Mouse (Mus musculus) thymus, postnatal 10 days (tissue): ENCODE data around the gene Hsf2bp.

ENCODE experiments used
- DNase-seq, 2 experiments: peaks; one replicate each; pipeline ENCODE4 v3.0.0; 2021; ENCODE audit warnings: low spot score in 2 of 2

Hsf2bp gene

GRCm38 (mm10) chr17:31937141-31937554 is 99.0 kb downstream of the Hsf2bp start:
- DNase-seq: no peak

DNA sequence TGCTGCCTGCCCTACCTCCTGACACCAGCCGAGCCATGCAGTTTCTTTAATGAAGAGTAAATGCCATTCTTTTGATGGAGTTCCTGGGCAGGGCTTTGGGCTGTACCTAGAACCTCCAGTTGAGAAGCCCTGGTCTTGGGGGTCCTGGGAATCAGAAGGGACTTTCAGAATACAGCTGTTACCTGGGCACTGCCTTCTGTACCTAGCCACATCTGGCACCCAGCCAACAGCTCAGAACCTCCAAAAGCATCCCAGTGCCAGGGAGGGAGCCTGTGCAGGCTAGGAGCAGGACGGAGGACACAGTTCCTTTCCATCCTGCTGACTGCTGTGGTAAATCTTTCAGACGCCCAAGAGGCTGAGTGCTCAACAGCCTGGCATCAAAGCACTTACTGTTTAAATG is 100.3 kb downstream of the Hsf2bp start:
- DNase-seq: no peak

DNA sequence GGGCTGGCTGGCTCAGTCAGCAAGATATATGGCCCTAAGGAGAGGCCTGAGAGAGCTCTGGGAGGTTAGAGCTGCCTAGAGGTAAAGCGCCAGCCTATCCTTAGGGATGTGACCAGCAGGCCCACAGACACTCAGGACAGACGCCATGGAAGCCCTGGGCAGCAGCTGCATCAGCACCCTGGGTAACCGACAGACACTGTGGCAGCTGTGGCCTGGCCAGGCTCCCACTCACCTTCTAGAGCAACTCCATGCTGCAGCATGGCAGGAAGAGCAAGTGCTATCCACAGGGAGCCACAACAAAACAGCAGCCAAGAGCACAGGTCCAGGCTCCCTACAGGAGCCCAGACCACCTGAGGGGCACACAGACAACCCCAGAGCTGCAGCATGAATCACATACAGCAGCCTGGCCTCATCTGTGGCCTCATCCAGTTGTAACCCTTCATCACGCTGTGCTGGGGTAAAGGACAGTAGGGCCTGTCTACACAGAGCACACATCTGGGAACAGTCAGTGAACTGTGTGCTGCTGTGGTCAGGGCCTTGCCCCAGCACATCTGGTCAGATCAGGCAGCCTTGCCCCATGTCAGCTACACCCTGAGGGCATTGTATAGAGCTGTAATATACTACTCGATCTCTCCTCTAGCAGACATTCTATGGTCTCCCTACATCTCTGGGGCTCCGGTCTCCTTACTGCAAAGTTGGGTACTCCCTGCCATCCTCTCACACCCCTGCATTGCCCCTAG is 100.9 kb downstream of the Hsf2bp start:
- no peak for DNase-seq

- no peak for DNase-seq
These were observed 102.2 kb downstream of the Hsf2bp start for GRCm38 (mm10) chr17:31933956-31934355.

DNA sequence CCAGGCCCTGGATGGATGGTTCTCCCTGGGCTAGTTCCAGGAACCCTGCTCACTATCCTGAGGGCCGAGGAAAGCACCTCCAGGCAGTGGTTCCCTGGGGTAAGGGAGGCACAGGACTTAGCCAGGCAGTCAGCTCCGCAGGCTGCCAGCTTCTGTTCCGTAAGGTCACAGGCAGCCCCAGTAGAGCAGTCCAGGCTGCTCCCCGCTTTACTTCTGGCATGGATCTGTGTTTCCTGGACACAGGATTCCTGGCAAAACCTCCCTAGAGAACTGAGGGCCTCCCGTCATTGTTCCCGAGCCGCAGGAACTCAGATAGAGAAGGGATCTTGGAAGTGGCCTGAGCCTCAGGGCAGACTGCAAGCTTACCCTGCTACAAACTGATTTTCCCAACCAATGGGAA is 104.7 kb downstream of the Hsf2bp start:
- DNase-seq: no peak

- DNase-seq: no peak
These were observed 106.1 kb downstream of the Hsf2bp start for GRCm38 (mm10) chr17:31929844-31930715.

DNA sequence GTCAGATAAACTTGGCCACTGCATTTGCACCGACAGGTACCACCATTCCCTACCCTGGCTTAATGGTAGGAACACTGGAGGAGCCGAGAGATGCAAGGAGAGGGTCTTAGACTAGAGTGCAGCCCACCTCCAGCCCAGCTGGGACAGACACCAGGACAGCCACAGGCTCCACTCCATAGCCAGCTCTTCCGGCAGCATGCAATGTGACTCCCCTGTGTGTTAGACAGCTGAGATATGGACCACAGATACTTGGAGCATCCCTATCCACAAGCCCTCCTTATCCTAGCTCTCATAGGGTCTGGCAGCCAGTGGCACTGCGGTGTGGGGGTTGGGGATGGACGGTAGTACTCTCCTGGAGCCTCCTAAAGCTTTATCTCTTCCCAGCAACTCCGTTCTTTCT is 107.1 kb downstream of the Hsf2bp start:
- DNase-seq: no peak

GRCm38 (mm10) chr17:31927895-31928626 is 108.1 kb downstream of the Hsf2bp start:
- no peak for DNase-seq

- no peak for DNase-seq
These were observed 111.9 kb downstream of the Hsf2bp start for GRCm38 (mm10) chr17:31924229-31924628.

DNA sequence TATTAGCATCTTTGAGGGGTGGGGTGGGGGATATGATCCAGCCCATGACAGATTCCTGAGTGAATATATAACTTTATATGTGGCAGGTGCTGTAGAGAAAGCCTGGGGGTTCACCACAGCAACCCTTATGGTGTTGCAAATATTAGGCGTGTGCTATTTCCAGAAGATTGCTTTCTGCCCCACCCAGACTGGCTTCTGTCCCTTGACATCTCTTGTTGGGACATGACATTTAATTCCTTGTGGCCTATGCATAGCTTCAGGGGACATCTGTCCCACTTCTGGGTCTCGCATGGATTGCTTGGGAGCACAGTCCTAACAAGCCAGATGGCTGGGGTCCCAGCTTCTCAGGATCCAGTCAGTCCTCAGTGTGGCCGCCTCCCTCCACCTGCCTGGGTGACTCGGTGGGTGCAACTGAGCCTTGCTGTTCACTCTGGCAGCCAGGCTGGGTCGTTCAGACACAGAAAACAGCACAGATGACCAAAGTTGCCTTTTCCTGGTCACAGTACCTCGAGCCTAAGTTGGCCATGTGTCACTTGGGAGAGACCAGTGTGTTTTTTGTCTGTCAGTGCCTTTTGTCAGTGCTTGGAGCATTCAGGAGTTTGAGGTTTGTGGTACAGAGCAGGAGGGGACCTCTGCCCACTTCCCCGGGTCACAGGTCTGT is 112.7 kb downstream of the Hsf2bp start:
- no peak for DNase-seq

- no peak for DNase-seq
These were observed 115.5 kb downstream of the Hsf2bp start for GRCm38 (mm10) chr17:31920589-31921190.

GRCm38 (mm10) chr17:31919599-31919998 is 116.5 kb downstream of the Hsf2bp start:
- DNase-seq: no peak

- DNase-seq: no peak
These were observed 117.8 kb downstream of the Hsf2bp start for GRCm38 (mm10) chr17:31918374-31918773.

DNA sequence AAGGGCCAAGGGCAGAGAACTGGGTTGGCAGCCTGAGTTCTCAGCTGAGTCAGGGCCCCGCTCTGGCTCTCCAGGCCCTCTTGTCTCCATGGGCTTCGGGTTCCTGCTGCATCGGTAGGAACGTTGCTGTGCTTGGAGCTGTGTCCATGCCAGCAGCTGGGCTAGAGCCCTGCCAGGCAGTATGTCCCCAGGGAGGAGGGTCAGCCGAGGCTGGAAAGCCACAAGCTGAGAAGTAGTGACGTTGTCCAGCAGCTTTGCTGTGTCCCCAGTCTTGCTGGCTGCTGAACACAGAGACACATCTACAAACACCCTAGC is 119.7 kb downstream of the Hsf2bp start:
- no peak for DNase-seq

DNA sequence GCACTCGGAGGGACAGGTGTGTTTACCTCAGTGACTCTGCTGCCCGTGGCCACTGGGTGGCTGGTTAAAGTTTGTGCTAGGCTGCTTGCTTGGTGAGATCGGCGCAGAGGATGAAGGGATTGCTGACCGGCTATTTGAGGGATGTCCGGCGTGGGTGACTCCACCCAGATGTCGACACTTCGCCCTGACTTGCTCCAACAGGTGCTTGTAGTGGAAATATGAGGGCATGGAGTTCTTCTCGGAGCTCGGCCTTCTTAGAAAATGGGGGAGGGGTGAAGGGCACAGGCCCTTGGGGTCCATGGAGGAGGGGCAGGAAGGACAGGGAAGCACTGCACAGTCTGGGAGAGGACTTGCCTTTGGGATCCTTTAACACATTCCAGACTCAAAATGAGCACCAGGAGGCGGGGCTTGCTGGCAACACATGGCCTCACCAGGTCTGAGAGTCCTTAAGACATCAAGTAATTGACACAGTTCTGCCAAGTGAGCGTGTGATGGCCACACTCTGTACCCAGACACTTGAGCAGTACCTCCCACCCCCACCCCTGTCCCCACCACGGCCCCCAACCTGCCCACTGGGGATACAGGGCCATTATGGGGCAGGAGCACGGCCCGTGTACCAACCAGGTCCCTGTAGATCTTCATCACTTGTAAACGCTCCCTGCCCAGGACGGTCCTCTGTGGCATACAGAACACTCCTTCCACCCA is 120.2 kb downstream of the Hsf2bp start:
- DNase-seq: no peak

GRCm38 (mm10) chr17:31914323-31914722 is 121.8 kb downstream of the Hsf2bp start:
- DNase-seq: no peak

GRCm38 (mm10) chr17:31912881-31913662 is 123.1 kb downstream of the Hsf2bp start:
- no peak for DNase-seq

DNA sequence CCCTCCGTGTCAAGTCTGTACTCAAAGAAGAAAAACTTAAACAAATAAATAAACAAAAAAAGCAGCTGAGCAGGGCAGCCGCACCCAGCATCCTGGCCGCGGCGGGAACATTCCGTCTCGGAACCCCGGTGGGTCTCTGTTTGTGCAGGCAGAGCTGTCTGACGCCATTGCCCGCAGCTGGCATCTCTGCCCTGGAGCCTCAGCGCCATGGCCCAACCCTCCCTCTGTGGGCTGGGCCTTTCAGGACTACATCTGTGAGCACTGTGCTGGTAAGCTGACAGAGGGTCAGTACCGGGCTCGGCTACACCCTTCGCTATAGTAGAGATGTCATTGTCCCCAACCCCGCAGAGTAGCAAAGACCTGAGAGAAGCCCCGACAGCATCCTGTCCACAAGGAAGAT is 123.8 kb downstream of the Hsf2bp start:
- no peak for DNase-seq

- DNase-seq: no peak
These were observed 127.2 kb downstream of the Hsf2bp start for GRCm38 (mm10) chr17:31908966-31909365.

- no peak for DNase-seq
These were observed 129.7 kb downstream of the Hsf2bp start for GRCm38 (mm10) chr17:31906441-31906840.
